Mouse (Mus musculus): ENCODE results near the gene Hist1h1c. TPM values are rescaled to one million over a fixed set of nuclear protein-coding genes. Genes with fewer than 3 reads are reported as not detected.

Hist1h1c gene
- total RNA-seq, 1 experiment from 2014 or later: 861 TPM

Other genes with a start within 250 kb of the Hist1h1c start
- 0.63 to 1.2 TPM (median 0.94 TPM) in 4 replicates for gene Btn2a2, start 250.0 kb upstream of the Hist1h1c start, total RNA-seq (2023)
- 312 to 413 TPM (median 355 TPM) in 4 replicates for gene Hist1h4h, start 207.8 kb upstream of the Hist1h1c start, total RNA-seq (2023)
- 8.2 to 18.3 TPM (median 14.4 TPM) in 4 replicates for gene Hist1h2af, start 204.9 kb upstream of the Hist1h1c start, total RNA-seq (2023)
- 4.0 to 5.5 TPM (median 4.9 TPM) in 3 of 4 replicates, not detected in the other for gene Hist1h3g, start 203.4 kb upstream of the Hist1h1c start, total RNA-seq (2023)
- gene Hist1h2bh, start 195.4 kb upstream of the Hist1h1c start, total RNA-seq (2023): 9.7 to 15.7 TPM (median 11.4 TPM) in 4 replicates
- gene Hist1h3f, start 194.8 kb upstream of the Hist1h1c start, total RNA-seq (2023): 116 to 135 TPM (median 127 TPM) in 4 replicates
- gene Hist1h4f, start 187.2 kb upstream of the Hist1h1c start, total RNA-seq (2023): 64.1 to 86.2 TPM (median 72.6 TPM) in 4 replicates
- gene Hist1h1d, start 185.5 kb upstream of the Hist1h1c start, total RNA-seq (2023): 20.7 to 25.2 TPM (median 22.9 TPM) in 4 replicates
- 302 to 339 TPM (median 312 TPM) in 4 replicates for gene Hist1h3e, start 176.4 kb upstream of the Hist1h1c start, total RNA-seq (2023)
- 20.2 to 28.2 TPM (median 23.3 TPM) in 4 replicates for gene Hist1h2ae, start 167.6 kb upstream of the Hist1h1c start, total RNA-seq (2023)
- 455 to 535 TPM (median 493 TPM) in 4 replicates for gene Hist1h2bg, start 167.4 kb upstream of the Hist1h1c start, total RNA-seq (2023)
- 223 to 279 TPM (median 234 TPM) in 4 replicates for gene Hist1h2bf, start 164.6 kb upstream of the Hist1h1c start, total RNA-seq (2023)
- 18.6 to 61.8 TPM (median 42.9 TPM) in 4 replicates for gene Hist1h2ad, start 164.4 kb upstream of the Hist1h1c start, total RNA-seq (2023)
- 33.1 to 41.7 TPM (median 35.9 TPM) in 4 replicates for gene Hist1h3d, start 163.0 kb upstream of the Hist1h1c start, total RNA-seq (2023)
- 149 to 174 TPM (median 170 TPM) in 4 replicates for gene Hist1h4d, start 157.2 kb upstream of the Hist1h1c start, total RNA-seq (2023)
- 31.4 to 39.8 TPM (median 37.8 TPM) in 4 replicates for gene Hist1h2be, start 117.7 kb upstream of the Hist1h1c start, total RNA-seq (2023)
- gene Hist1h1e, start 116.2 kb upstream of the Hist1h1c start, total RNA-seq (2023): 317 to 365 TPM (median 333 TPM) in 4 replicates
- gene Hist1h2ac, start 54.9 kb upstream of the Hist1h1c start, total RNA-seq (2023): 9.3 to 10.9 TPM (median 9.8 TPM) in 4 replicates
- 16.6 to 23.0 TPM (median 18.7 TPM) in 4 replicates for gene Hist1h2bc, start 54.6 kb upstream of the Hist1h1c start, total RNA-seq (2023)
- gene Hist1h1t, start 43.0 kb upstream of the Hist1h1c start, total RNA-seq (2023): 0.67 to 1.3 TPM in 2 of 4 replicates, not detected in the others
- 174 to 205 TPM (median 189 TPM) in 4 replicates for gene Hist1h4c, start 40.4 kb upstream of the Hist1h1c start, total RNA-seq (2023)
- 0.48 to 1.5 TPM (median 1.1 TPM) in 4 replicates for gene Hfe, start 28.0 kb upstream of the Hist1h1c start, total RNA-seq (2023)
- gene Hist1h3c, start 6.8 kb downstream of the Hist1h1c start, total RNA-seq (2023): 9.0 to 14.7 TPM (median 11.7 TPM) in 4 replicates
- 65.5 to 82.0 TPM (median 72.9 TPM) in 4 replicates for gene Hist1h2bb, start 7.9 kb downstream of the Hist1h1c start, total RNA-seq (2023)
- 38.9 to 112 TPM (median 74.0 TPM) in 4 replicates for gene Hist1h2ab, start 12.3 kb downstream of the Hist1h1c start, total RNA-seq (2023)
- 29.5 to 64.1 TPM (median 35.4 TPM) in 4 replicates for gene Hist1h3b, start 13.5 kb downstream of the Hist1h1c start, total RNA-seq (2023)
- gene Hist1h4b, start 18.2 kb downstream of the Hist1h1c start, total RNA-seq (2023): 81.8 to 123 TPM (median 110 TPM) in 4 replicates
- 189 to 269 TPM (median 202 TPM) in 4 replicates for gene Hist1h4a, start 22.4 kb downstream of the Hist1h1c start, total RNA-seq (2023)
- gene Hist1h3a, start 23.6 kb downstream of the Hist1h1c start, total RNA-seq (2023): 385 to 444 TPM (median 390 TPM) in 4 replicates
- gene Hist1h1a, start 24.9 kb downstream of the Hist1h1c start, total RNA-seq (2023): 35.5 to 38.6 TPM (median 37.0 TPM) in 4 replicates
- not detected in 4 replicates for gene Trim38, start 31.1 kb downstream of the Hist1h1c start, total RNA-seq (2023)
- not detected in 4 replicates for gene Slc17a2, start 68.2 kb downstream of the Hist1h1c start, total RNA-seq (2023)
- gene Slc17a3, start 100.6 kb downstream of the Hist1h1c start, total RNA-seq (2023): not detected in 4 replicates
- gene Slc17a1, start 128.9 kb downstream of the Hist1h1c start, total RNA-seq (2023): not detected in 4 replicates
- not detected in 4 replicates for gene Slc17a4, start 176.2 kb downstream of the Hist1h1c start, total RNA-seq (2023)
- gene Hist1h2ba, start 195.3 kb downstream of the Hist1h1c start, total RNA-seq (2023): not detected in 4 replicates
- not detected in 4 replicates for gene Hist1h2aa, start 195.7 kb downstream of the Hist1h1c start, total RNA-seq (2023)